1 mouse cellular context compared by ENCODE assay signal in genomic region chr13:55507877-55508276, GRCm38 (mm10).
TF ChIP-seq lines count a peak whose summit lies in the region.

No protein-coding gene starts in this region.

TF ChIP-seq in myocyte, 11 proteins besides CTCF, POLR2A, EP300 and RAD21 (continued from another document):
- no peak for TF ChIP-seq CEBPB (IDR thresholded peaks at IDR 0.05; ENCODE audit: insufficient read depth, poor library complexity, severe bottlenecking)
- TF ChIP-seq POLR2AphosphoS2 (IDR thresholded peaks at IDR 0.05; ENCODE audit: insufficient read length, low read depth) = no peak
- no peak for TF ChIP-seq E2F4 (IDR thresholded peaks at IDR 0.05; ENCODE audit: insufficient read depth)
- no peak for TF ChIP-seq TCF3 (IDR thresholded peaks at IDR 0.05; ENCODE audit: insufficient read length, low read depth)
- TF ChIP-seq MYOG (IDR thresholded peaks at IDR 0.05; ENCODE audit: control insufficient read depth in 1 of 3, insufficient read depth in 1 of 3, insufficient read length in 2 of 3, low read depth in 2 of 3) = no peak
